Mouse (Mus musculus): ENCODE measurements around the gene Pla2g7. TPM values are rescaled to one million over a fixed set of nuclear protein-coding genes. Genes with fewer than 3 reads are reported as not detected.
A peak's percentile ranks its signal among the peaks of the same experiment; 100 is the strongest.

The Pla2g7 gene
- polyA plus RNA-seq, 1 experiment from 2014 or later = 12.5 TPM

- peaks cover 15% of the 10 kb centered on the region for H3K4me1 ChIP-seq (replicated peaks)
- no peak overlapping the region for H3K27ac ChIP-seq
- no peak overlapping the region for H3K4me3 ChIP-seq
- WGBS = 85% methylated on average over 10 of the region's 10 CpGs
- H3K4me2 ChIP-seq = no peak overlapping the region
- H3K27me3 ChIP-seq = peaks cover 43% of the 10 kb centered on the region
- no peaks in the 10 kb centered on the region for H3K36me3 ChIP-seq
- no peaks in the 10 kb centered on the region for H3K9me3 ChIP-seq (replicated peaks)
- ATAC-seq (replicated peaks; ENCODE audit: insufficient number of reproducible peaks, insufficient read depth, low FRiP score, low read depth) = no peak
- H3K9ac ChIP-seq = no peak overlapping the region
Measured at GRCm38 (mm10) chr17:43628246-43628645, 60.3 kb downstream of the Pla2g7 start.

DNA sequence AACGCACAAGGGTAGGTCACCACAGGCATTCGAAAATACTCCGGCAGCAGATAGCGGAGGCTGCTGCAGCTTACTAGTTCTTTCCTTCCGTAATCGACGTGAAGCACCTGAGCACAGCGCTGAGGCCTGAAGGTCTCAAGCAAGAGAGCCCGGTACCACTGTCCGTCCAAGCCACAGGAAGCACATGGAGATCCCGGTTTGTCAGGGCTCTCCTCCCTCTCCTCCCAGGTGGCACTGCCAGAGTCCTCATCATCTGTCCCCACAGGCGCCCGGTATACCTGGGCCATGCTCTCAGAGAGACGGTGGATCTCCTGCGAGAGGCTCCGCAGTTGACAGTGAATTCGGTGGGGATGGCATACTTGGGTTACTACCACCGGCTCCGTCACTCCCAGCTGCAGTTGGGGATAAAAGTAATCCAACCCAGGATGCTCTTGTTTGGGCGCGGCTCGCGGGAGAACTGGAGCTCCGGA is 61.2 kb downstream of the Pla2g7 start:
- WGBS = 26% methylated on average over 24 of the region's 24 CpGs
- no peak overlapping the region for H3K27ac ChIP-seq
- H3K36me3 ChIP-seq = no peaks in the 10 kb centered on the region
- H3K9me3 ChIP-seq (replicated peaks) = no peaks in the 10 kb centered on the region
- H3K4me2 ChIP-seq = peak overlapping the region; percentile 76
- H3K27me3 ChIP-seq = peaks cover 43% of the 10 kb centered on the region
- H3K9ac ChIP-seq = no peak overlapping the region
- peak overlapping the region; percentile 47 for H3K4me3 ChIP-seq
- peaks cover 15% of the 10 kb centered on the region for H3K4me1 ChIP-seq (replicated peaks)
- ATAC-seq (replicated peaks; ENCODE audit: insufficient number of reproducible peaks, insufficient read depth, low FRiP score, low read depth) = no peak

GRCm38 (mm10) chr17:43629496-43630426 is 61.9 kb downstream of the Pla2g7 start, which contains the start of gene Tdrd6:
Gene Tdrd6, minus strand, starts transcription at chr17:43630299.
- 3% methylated on average over 83 of the region's 83 CpGs for WGBS
- ATAC-seq (replicated peaks; ENCODE audit: insufficient number of reproducible peaks, insufficient read depth, low FRiP score, low read depth) = peak; percentile 31; the same call in 1 of the 2 replicates

DNA sequence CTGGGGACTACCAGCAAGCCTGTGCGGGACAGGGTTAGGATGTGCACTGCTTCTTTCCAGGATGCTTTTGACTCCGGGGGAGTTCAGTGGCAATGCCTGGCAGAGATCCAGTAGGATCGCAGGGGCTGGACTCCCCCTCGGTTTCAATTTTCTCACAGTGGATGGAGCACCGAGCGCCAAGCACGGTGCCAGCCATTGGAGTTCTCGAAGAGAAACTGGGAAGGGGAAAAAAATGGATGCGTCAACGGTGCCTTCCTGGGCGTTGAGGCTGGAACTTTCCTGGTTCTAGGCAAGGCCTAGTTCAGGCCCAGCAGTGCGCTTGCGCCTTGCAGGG is 62.5 kb downstream of the Pla2g7 start:
- H3K27ac ChIP-seq = no peak overlapping the region
- no peak for ATAC-seq (replicated peaks; ENCODE audit: insufficient number of reproducible peaks, insufficient read depth, low FRiP score, low read depth)
- H3K9ac ChIP-seq = no peak overlapping the region
- no peaks in the 10 kb centered on the region for H3K36me3 ChIP-seq
- peak overlapping the region; percentile 76 for H3K4me2 ChIP-seq
- 51% methylated on average over 13 of the region's 13 CpGs for WGBS
- peak overlapping the region; percentile 47 for H3K4me3 ChIP-seq
- peaks cover 43% of the 10 kb centered on the region for H3K27me3 ChIP-seq
- peaks cover 15% of the 10 kb centered on the region for H3K4me1 ChIP-seq (replicated peaks)
- no peaks in the 10 kb centered on the region for H3K9me3 ChIP-seq (replicated peaks)

More at GRCm38 (mm10) chr17:43629496-43630426, 61.9 kb downstream of the Pla2g7 start, which contains the start of gene Tdrd6:
- H3K27ac ChIP-seq = no peak within 1 kb of the TSS
- H3K27me3 ChIP-seq = peaks cover 43% of the 10 kb centered on the region
- H3K9ac ChIP-seq = 0 out of 2 replicates have a peak within 1 kb of the TSS, but pooled peaks have one; percentile 21
- H3K4me1 ChIP-seq (replicated peaks) = peaks cover 15% of the 10 kb centered on the region
- H3K4me2 ChIP-seq = peak within 1 kb of the TSS; percentile 76
- H3K9me3 ChIP-seq (replicated peaks) = no peaks in the 10 kb centered on the region
- no peaks in the 10 kb centered on the region for H3K36me3 ChIP-seq
- H3K4me3 ChIP-seq = peak within 1 kb of the TSS; percentile 47

- WGBS = 96% methylated on average over 4 of the region's 4 CpGs
Measured at GRCm38 (mm10) chr17:43637146-43637545, 69.2 kb downstream of the Pla2g7 start.

DNA sequence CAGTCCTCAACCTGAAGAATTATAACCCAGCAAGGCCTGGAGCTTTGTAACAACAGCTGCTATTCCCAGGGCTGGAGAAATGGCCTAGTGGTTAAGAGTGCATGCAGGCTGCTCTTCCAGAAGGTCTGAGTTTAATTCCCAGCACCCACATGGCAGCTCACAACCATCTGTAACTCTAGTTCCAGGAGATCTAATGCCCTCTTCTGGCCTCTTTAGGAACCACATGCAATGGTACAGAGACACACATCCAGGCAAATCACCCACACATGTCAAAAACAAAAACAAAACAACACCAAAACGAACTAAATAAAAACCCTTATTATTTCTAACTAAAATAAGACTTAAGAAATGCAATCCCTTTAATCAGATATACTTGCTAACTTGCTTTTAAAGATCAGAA is 72.9 kb downstream of the Pla2g7 start:
- 0 out of 2 replicates have a peak, but pooled peaks cover 4% of the 10 kb centered on the region for H3K36me3 ChIP-seq
- no peaks in the 10 kb centered on the region for H3K27me3 ChIP-seq
- whole genome bisulfite sequencing = 70% methylated on average over 1 of the region's 1 CpGs
- no peak overlapping the region for H3K4me3 ChIP-seq
- no peaks in the 10 kb centered on the region for H3K9me3 ChIP-seq (replicated peaks)
- peaks cover 11% of the 10 kb centered on the region for H3K4me1 ChIP-seq (replicated peaks)
- H3K9ac ChIP-seq = no peak overlapping the region
- H3K4me2 ChIP-seq = no peak overlapping the region
- H3K27ac ChIP-seq = no peak overlapping the region
- no peak for ATAC-seq (replicated peaks; ENCODE audit: insufficient number of reproducible peaks, insufficient read depth, low FRiP score, low read depth)

More at GRCm38 (mm10) chr17:43637146-43637545, 69.2 kb downstream of the Pla2g7 start:
- Histone ChIP-seq H3K9me3 (replicated peaks) (no peaks in the 10 kb centered on the region), H3K4me2 (no peak overlapping the region), H3K27me3 (no peaks in the 10 kb centered on the region; the same call in 1 of the 2 replicates), H3K4me3 (no peak overlapping the region), H3K4me1 (replicated peaks) (no peaks in the 10 kb centered on the region), H3K36me3 (no peaks in the 10 kb centered on the region), H3K27ac (no peak overlapping the region), H3K9ac (no peak overlapping the region)
- no peak for ATAC-seq (replicated peaks; ENCODE audit: insufficient number of reproducible peaks, insufficient read depth, low FRiP score, low read depth)

DNA sequence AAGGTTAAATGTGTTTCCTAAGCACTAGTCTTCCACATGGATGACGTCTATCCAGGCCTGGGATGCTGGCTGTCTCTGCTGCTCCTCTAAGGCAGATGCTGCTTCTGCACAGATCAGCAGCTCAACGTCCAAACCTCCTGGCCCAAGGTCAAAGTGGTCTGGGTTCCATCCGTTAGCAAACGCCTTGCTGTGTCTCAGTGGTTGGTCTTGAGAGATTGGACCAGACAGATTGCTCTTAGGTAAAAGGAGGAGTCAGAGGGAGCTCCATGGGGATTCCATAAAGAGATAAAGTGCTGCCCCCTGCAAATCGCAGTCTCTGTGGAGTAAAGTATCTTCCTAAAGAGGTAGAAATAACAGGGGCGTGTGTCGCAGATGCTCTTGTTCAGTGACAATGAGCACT is 75.3 kb downstream of the Pla2g7 start:
- ATAC-seq (replicated peaks; ENCODE audit: insufficient number of reproducible peaks, insufficient read depth, low FRiP score, low read depth) = no peak
- Histone ChIP-seq H3K4me3 (no peak overlapping the region), H3K27me3 (no peaks in the 10 kb centered on the region), H3K4me1 (replicated peaks) (peaks cover 14% of the 10 kb centered on the region), H3K9ac (no peak overlapping the region), H3K9me3 (replicated peaks) (no peaks in the 10 kb centered on the region), H3K36me3 (0 out of 2 replicates have a peak, but pooled peaks cover 4% of the 10 kb centered on the region), H3K4me2 (no peak overlapping the region), H3K27ac (no peak overlapping the region)
- 56% methylated on average over 7 of the region's 7 CpGs for WGBS

GRCm38 (mm10) chr17:43644375-43644774 is 76.5 kb downstream of the Pla2g7 start:
- H3K36me3 ChIP-seq = 0 out of 2 replicates have a peak, but pooled peaks cover 4% of the 10 kb centered on the region
- ATAC-seq (replicated peaks; ENCODE audit: insufficient number of reproducible peaks, insufficient read depth, low FRiP score, low read depth) = peak; percentile 77
- 16% methylated on average over 7 of the region's 7 CpGs for WGBS
- H3K4me3 ChIP-seq = no peak overlapping the region
- no peaks in the 10 kb centered on the region for H3K27me3 ChIP-seq
- no peak overlapping the region for H3K9ac ChIP-seq
- peak overlapping the region; percentile 31 for H3K27ac ChIP-seq
- peaks cover 14% of the 10 kb centered on the region for H3K4me1 ChIP-seq (replicated peaks)
- no peaks in the 10 kb centered on the region for H3K9me3 ChIP-seq (replicated peaks)
- H3K4me2 ChIP-seq = peak overlapping the region; percentile 1; the same call in 1 of the 2 replicates

DNA sequence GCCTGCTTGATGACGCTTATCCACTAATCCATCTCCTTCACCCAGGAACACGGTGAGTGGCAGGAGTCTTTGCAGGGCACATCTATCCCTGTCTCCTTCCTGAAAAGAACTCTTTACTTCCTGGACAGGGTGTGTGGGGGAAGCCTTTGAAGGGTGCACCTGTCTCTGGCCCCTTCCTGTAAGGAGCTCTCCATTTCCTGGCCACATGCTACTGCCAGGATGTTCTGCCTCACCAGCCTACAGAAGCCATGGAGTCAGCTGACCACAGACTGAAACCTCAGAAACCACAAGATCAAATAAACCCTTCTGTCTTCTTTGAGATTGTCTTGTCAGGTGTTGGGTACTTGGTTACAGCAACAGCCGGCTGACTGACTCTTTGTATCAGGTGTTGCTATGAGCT is 77.2 kb downstream of the Pla2g7 start:
- WGBS = 79% methylated on average over 3 of the region's 3 CpGs
- no peak overlapping the region for H3K9ac ChIP-seq
- H3K4me3 ChIP-seq = no peak overlapping the region
- no peak overlapping the region for H3K4me2 ChIP-seq
- H3K27ac ChIP-seq = peak overlapping the region; percentile 31; the same call in 1 of the 2 replicates
- no peaks in the 10 kb centered on the region for H3K27me3 ChIP-seq
- 0 out of 2 replicates have a peak, but pooled peaks cover 4% of the 10 kb centered on the region for H3K36me3 ChIP-seq
- ATAC-seq (replicated peaks; ENCODE audit: insufficient number of reproducible peaks, insufficient read depth, low FRiP score, low read depth) = no peak
- peaks cover 14% of the 10 kb centered on the region for H3K4me1 ChIP-seq (replicated peaks)
- H3K9me3 ChIP-seq (replicated peaks) = no peaks in the 10 kb centered on the region

DNA sequence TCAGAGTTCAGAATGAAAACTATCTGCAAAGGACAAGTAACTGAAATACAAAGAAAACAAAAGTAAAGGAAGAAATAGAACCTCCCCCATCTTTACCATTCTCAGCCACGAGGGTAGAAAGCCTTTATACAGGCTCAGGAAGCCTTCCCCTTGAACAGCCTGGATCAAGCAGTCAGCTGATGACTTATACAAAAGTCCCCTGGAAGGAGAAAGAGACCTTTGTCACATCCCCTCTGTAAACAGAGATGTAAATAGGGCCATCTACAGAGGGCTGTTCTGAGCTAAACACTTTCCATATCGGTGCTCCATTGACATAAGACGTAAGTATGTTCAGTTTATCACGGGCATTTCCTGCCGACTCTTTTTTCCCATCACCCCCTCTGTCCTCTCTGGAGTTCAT is 79.0 kb downstream of the Pla2g7 start:
- H3K27me3 ChIP-seq = no peaks in the 10 kb centered on the region

GRCm38 (mm10) chr17:43649641-43650436 is 81.9 kb downstream of the Pla2g7 start:
- H3K4me1 ChIP-seq (replicated peaks) = peaks cover 9% of the 10 kb centered on the region
- no peak overlapping the region for H3K27ac ChIP-seq
- H3K4me2 ChIP-seq = no peak overlapping the region
- 80% methylated on average over 10 of the region's 10 CpGs for WGBS
- H3K36me3 ChIP-seq = no peaks in the 10 kb centered on the region; the same call in 1 of the 2 replicates
- ATAC-seq (replicated peaks; ENCODE audit: insufficient number of reproducible peaks, insufficient read depth, low FRiP score, low read depth) = no peak
- no peaks in the 10 kb centered on the region for H3K9me3 ChIP-seq (replicated peaks)
- no peaks in the 10 kb centered on the region for H3K27me3 ChIP-seq
- no peak overlapping the region for H3K9ac ChIP-seq
- H3K4me3 ChIP-seq = no peak overlapping the region

More for the DNA sequence above, 79.0 kb downstream of the Pla2g7 start:
- WGBS = 55% methylated on average over 5 of the region's 5 CpGs
- Histone ChIP-seq H3K9me3 (replicated peaks) (no peaks in the 10 kb centered on the region), H3K27ac (no peak overlapping the region), H3K4me3 (no peak overlapping the region), H3K4me1 (replicated peaks) (peaks cover 14% of the 10 kb centered on the region), H3K4me2 (no peak overlapping the region), H3K36me3 (peaks cover 4% of the 10 kb centered on the region; the same call in 1 of the 2 replicates), H3K9ac (no peak overlapping the region)
- ATAC-seq (replicated peaks; ENCODE audit: insufficient number of reproducible peaks, insufficient read depth, low FRiP score, low read depth) = no peak

Measured in heart, embryonic 15.5 days (tissue).